Mouse (Mus musculus) right cerebral cortex, postnatal 36 days (tissue): ENCODE measurements at regions not wholly inside any gene's neighbourhood (a gene's known extent, or its start where the extent isn't known, plus 50 kb on each side); places are given as distances from the start of the nearest gene placed in this dataset.

Experiments
- DNase-seq, 2 experiments: peaks; one replicate each; pipeline ENCODE4 v3.0.0; 2022; ENCODE audit warnings: low spot score in 2 of 2, mixed read lengths in 1 of 2

- DNase-seq, result no peak
Observed at GRCm38 (mm10) chr11:28782486-28782885, 70.5 kb upstream of the Efemp1 start.

- DNase-seq, result no peak
Observed at GRCm38 (mm10) chr11:28770831-28771230, 82.2 kb upstream of the Efemp1 start.

GRCm38 (mm10) chr11:28760751-28761150, 92.3 kb upstream of the Efemp1 start:
- no peak for DNase-seq

GRCm38 (mm10) chr11:28734941-28735597, 117.9 kb upstream of the Efemp1 start:
- DNase-seq, result peak in 1 of 2 experiments; percentile 2

- DNase-seq, result no peak
Observed at GRCm38 (mm10) chr11:28734581-28734931, 118.4 kb upstream of the Efemp1 start.

GRCm38 (mm10) chr11:28733877-28734580, 119.0 kb upstream of the Efemp1 start:
- no peak for DNase-seq

GRCm38 (mm10) chr11:28730140-28730539, 122.9 kb upstream of the Efemp1 start:
- DNase-seq, result no peak

GRCm38 (mm10) chr11:28709511-28709910, 125.4 kb upstream of the Ccdc85a start:
- no peak for DNase-seq

- DNase-seq, result no peak
Observed at GRCm38 (mm10) chr11:28708431-28708830, 124.3 kb upstream of the Ccdc85a start.

- DNase-seq, result no peak
Observed at GRCm38 (mm10) chr11:28702384-28702783, 118.3 kb upstream of the Ccdc85a start.

GRCm38 (mm10) chr11:28701379-28701778, 117.3 kb upstream of the Ccdc85a start:
- DNase-seq, result peak in 1 of 2 experiments; percentile 25

- no peak for DNase-seq
Observed at GRCm38 (mm10) chr11:28699766-28700165, 115.6 kb upstream of the Ccdc85a start.

- peak in 1 of 2 experiments; percentile 20 for DNase-seq
Observed at GRCm38 (mm10) chr11:28697644-28698480, 113.7 kb upstream of the Ccdc85a start.

GRCm38 (mm10) chr11:28695031-28695430, 110.9 kb upstream of the Ccdc85a start:
- no peak for DNase-seq

- DNase-seq, result no peak
Observed at GRCm38 (mm10) chr11:28693303-28693702, 109.2 kb upstream of the Ccdc85a start.

- DNase-seq, result peak in 1 of 2 experiments; percentile 14
Observed at GRCm38 (mm10) chr11:28692263-28693194, 108.4 kb upstream of the Ccdc85a start.

- DNase-seq, result no peak
Observed at GRCm38 (mm10) chr11:28688436-28688835, 104.3 kb upstream of the Ccdc85a start.

GRCm38 (mm10) chr11:28685407-28685806, 101.3 kb upstream of the Ccdc85a start:
- DNase-seq, result no peak

- no peak for DNase-seq
Observed at GRCm38 (mm10) chr11:28681311-28681710, 97.2 kb upstream of the Ccdc85a start.

- peak in 1 of 2 experiments; percentile 28 for DNase-seq
Observed at GRCm38 (mm10) chr11:28670765-28671164, 86.6 kb upstream of the Ccdc85a start.

GRCm38 (mm10) chr11:28669359-28669758, 85.2 kb upstream of the Ccdc85a start:
- no peak for DNase-seq
